Mouse (Mus musculus): ENCODE results near the gene Inpp4b. TPM values are rescaled to one million over a fixed set of nuclear protein-coding genes. Genes with fewer than 3 reads are reported as not detected.

Inpp4b gene
- polyA plus RNA-seq, 1 experiment: not detected

DNA sequence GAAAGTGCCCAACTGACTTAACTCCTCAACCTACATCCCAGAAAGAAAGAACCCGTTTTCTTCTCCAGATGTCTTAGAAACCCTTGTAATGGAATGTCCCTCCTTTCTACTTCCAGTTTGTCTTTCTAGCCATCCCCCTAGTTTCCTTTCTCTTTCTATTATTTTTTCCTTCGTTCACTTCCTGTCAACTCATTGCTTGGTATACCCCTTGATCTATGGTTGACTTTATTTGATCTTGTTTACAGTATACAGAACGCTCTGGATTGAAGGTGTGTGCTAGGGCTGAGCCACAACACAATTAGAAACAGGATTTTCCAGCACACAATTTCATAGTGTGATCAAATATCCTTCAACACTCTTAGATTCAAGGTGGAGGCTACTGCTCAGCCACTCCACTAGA is 400.7 kb downstream of the Inpp4b start:
- TF ChIP-seq POLR2A (IDR thresholded peaks at IDR 0.05; ENCODE audit: insufficient read depth, low read depth, low read length): no peak
- no peak for TF ChIP-seq CTCF (IDR thresholded peaks at IDR 0.05; ENCODE audit: insufficient read depth, low read depth, low read length)
- 87% methylated on average over 3 of the region's 3 CpGs for WGBS
- Histone ChIP-seq H3K27ac (ENCODE audit: insufficient read depth, low read depth, low read length) (no peak overlapping the region), H3K4me1 (ENCODE audit: control insufficient read depth, insufficient read depth, low read length) (no peaks in the 10 kb centered on the region), H3K4me3 (ENCODE audit: insufficient read depth, low read depth, low read length) (no peak overlapping the region)

DNA sequence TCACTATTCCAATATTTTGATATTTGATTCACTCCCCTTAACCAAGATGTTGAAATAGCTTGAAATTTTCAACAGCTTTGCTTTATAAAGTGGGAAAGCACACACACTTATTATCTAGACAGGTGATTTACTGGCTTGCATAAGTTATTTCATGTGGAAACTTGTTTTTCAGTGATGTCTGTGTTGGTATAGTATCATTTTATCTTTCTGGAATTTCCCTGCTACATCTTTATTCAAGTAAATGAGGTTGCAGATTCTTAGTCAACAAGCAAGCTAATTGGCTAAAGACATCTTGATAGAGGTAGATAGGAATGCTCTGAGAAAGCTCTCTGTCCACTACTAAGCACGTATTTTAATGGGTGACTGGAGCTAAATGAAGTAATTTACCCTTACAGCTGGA is 403.1 kb downstream of the Inpp4b start:
- 75% methylated on average over 1 of the region's 1 CpGs for WGBS
- Histone ChIP-seq H3K27ac (ENCODE audit: insufficient read depth, low read depth, low read length) (no peak overlapping the region), H3K4me3 (ENCODE audit: insufficient read depth, low read depth, low read length) (no peak overlapping the region), H3K4me1 (ENCODE audit: control insufficient read depth, insufficient read depth, low read length) (no peaks in the 10 kb centered on the region)
- TF ChIP-seq CTCF (IDR thresholded peaks at IDR 0.05; ENCODE audit: insufficient read depth, low read depth, low read length) (no peak), POLR2A (IDR thresholded peaks at IDR 0.05; ENCODE audit: insufficient read depth, low read depth, low read length) (no peak)

DNA sequence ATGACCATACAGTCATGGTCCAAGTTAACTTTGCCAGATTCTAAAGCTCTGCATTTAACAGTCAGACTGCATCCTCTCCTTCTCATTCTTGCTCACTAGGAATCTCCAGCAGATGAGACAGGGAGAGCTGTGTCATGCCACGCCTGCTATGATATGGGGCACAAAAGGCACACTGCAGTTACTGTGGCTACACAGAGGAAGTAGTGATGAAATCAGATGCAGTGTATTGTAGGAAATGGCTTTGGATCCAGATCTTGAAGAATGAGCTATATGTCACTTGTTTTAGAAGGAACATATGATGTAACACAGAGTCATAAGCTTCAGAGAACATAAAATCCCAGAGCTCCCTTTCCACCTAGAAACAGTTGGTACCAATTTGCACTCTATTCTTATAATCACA is 408.8 kb downstream of the Inpp4b start:
- no peak overlapping the region for H3K4me3 ChIP-seq (ENCODE audit: insufficient read depth, low read depth, low read length)
- H3K27ac ChIP-seq (ENCODE audit: insufficient read depth, low read depth, low read length): no peak overlapping the region
- no peaks in the 10 kb centered on the region for H3K4me1 ChIP-seq (ENCODE audit: control insufficient read depth, insufficient read depth, low read length)
- WGBS: 94% methylated on average over 1 of the region's 1 CpGs
- TF ChIP-seq POLR2A (IDR thresholded peaks at IDR 0.05; ENCODE audit: insufficient read depth, low read depth, low read length): no peak
- no peak for TF ChIP-seq CTCF (IDR thresholded peaks at IDR 0.05; ENCODE audit: insufficient read depth, low read depth, low read length)

DNA sequence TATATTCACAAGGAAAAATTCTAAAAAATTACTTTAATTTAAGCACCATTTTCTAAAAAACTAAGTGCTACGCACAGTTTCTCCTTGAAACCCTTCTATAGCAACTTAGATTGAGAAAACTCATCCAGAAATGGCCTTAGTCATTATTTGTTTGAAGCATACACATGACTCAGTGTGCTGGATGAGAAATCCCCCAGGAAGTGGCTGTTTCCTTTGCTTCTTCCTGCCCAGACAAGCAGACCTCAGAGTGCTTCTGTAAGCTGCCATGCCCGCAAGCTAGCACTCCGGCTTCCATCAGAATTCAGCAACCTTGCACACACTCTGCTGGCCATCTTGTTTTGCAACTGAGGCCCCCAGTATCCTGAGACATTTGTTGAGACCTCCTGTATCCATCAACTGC is 414.3 kb downstream of the Inpp4b start:
- H3K27ac ChIP-seq (ENCODE audit: insufficient read depth, low read depth, low read length): no peak overlapping the region
- H3K4me3 ChIP-seq (ENCODE audit: insufficient read depth, low read depth, low read length): no peak overlapping the region
- WGBS: 93% methylated on average over 3 of the region's 3 CpGs
- no peak for TF ChIP-seq POLR2A (IDR thresholded peaks at IDR 0.05; ENCODE audit: insufficient read depth, low read depth, low read length)
- TF ChIP-seq CTCF (IDR thresholded peaks at IDR 0.05; ENCODE audit: insufficient read depth, low read depth, low read length): no peak
- no peaks in the 10 kb centered on the region for H3K4me1 ChIP-seq (ENCODE audit: control insufficient read depth, insufficient read depth, low read length)

DNA sequence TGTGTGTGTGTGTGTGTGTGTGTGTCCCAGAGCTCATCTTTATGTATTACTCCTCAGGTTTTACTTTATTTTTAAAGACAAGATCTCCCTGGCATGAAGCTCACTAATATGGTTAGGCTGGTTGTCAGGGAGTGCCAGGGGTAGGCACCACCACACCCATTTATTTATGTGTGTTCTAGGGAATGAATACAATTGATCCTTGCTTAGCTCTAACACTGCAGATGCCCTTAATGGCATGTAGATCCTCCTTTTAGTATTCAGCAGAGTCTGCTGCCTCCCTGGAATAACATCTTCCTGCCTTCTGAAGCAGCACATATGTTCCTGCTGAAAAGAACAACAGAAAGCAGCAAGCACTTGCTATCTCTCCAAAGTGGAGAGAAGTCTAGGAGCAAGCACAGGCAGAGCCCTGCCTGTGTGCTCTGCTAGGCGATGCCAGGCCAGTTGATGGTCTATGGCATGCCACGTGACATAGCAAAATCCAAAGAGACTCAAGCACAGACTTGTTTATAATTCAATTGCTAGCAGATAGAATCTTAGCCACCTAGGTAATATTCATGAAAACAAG is 415.3 kb downstream of the Inpp4b start:
- WGBS: 90% methylated on average over 2 of the region's 2 CpGs
- TF ChIP-seq POLR2A (IDR thresholded peaks at IDR 0.05; ENCODE audit: insufficient read depth, low read depth, low read length) (no peak), CTCF (IDR thresholded peaks at IDR 0.05; ENCODE audit: insufficient read depth, low read depth, low read length) (no peak)

GRCm38 (mm10) chr8:81761466-81761865 is 419.1 kb downstream of the Inpp4b start:
- no peak overlapping the region for H3K27ac ChIP-seq (ENCODE audit: insufficient read depth, low read depth, low read length)
- no peak overlapping the region for H3K4me3 ChIP-seq (ENCODE audit: insufficient read depth, low read depth, low read length)
- no peak for TF ChIP-seq CTCF (IDR thresholded peaks at IDR 0.05; ENCODE audit: insufficient read depth, low read depth, low read length)
- TF ChIP-seq POLR2A (IDR thresholded peaks at IDR 0.05; ENCODE audit: insufficient read depth, low read depth, low read length): no peak
- 93% methylated on average over 4 of the region's 4 CpGs for WGBS
- no peaks in the 10 kb centered on the region for H3K4me1 ChIP-seq (ENCODE audit: control insufficient read depth, insufficient read depth, low read length)

More for the DNA sequence above, 415.3 kb downstream of the Inpp4b start:
- Histone ChIP-seq H3K27ac (ENCODE audit: insufficient read depth, low read depth, low read length) (no peak overlapping the region), H3K4me1 (ENCODE audit: control insufficient read depth, insufficient read depth, low read length) (no peaks in the 10 kb centered on the region), H3K4me3 (ENCODE audit: insufficient read depth, low read depth, low read length) (no peak overlapping the region)

GRCm38 (mm10) chr8:81766033-81766432 is 423.7 kb downstream of the Inpp4b start:
- Histone ChIP-seq H3K4me3 (ENCODE audit: insufficient read depth, low read depth, low read length) (no peak overlapping the region), H3K4me1 (ENCODE audit: control insufficient read depth, insufficient read depth, low read length) (peaks cover 9% of the 10 kb centered on the region), H3K27ac (ENCODE audit: insufficient read depth, low read depth, low read length) (no peak overlapping the region)
- TF ChIP-seq POLR2A (IDR thresholded peaks at IDR 0.05; ENCODE audit: insufficient read depth, low read depth, low read length) (no peak), CTCF (IDR thresholded peaks at IDR 0.05; ENCODE audit: insufficient read depth, low read depth, low read length) (no peak)
- 93% methylated on average over 5 of the region's 5 CpGs for WGBS

GRCm38 (mm10) chr8:81767411-81768312 is 425.3 kb downstream of the Inpp4b start:
- 30% methylated on average over 12 of the region's 12 CpGs for WGBS
- no peak overlapping the region for H3K4me3 ChIP-seq (ENCODE audit: insufficient read depth, low read depth, low read length)

GRCm38 (mm10) chr8:81768313-81768675 is 425.9 kb downstream of the Inpp4b start:
- H3K4me1 ChIP-seq (ENCODE audit: control insufficient read depth, insufficient read depth, low read length): peaks cover 9% of the 10 kb centered on the region
- no peak overlapping the region for H3K27ac ChIP-seq (ENCODE audit: insufficient read depth, low read depth, low read length)
- H3K4me3 ChIP-seq (ENCODE audit: insufficient read depth, low read depth, low read length): no peak overlapping the region
- 61% methylated on average over 2 of the region's 2 CpGs for WGBS
- TF ChIP-seq POLR2A (IDR thresholded peaks at IDR 0.05; ENCODE audit: insufficient read depth, low read depth, low read length): no peak
- no peak for TF ChIP-seq CTCF (IDR thresholded peaks at IDR 0.05; ENCODE audit: insufficient read depth, low read depth, low read length)

More at GRCm38 (mm10) chr8:81767411-81768312, 425.3 kb downstream of the Inpp4b start:
- Histone ChIP-seq H3K4me1 (ENCODE audit: control insufficient read depth, insufficient read depth, low read length) (peaks cover 9% of the 10 kb centered on the region), H3K27ac (ENCODE audit: insufficient read depth, low read depth, low read length) (peak overlapping the region; percentile 26)
- no peak for TF ChIP-seq POLR2A (IDR thresholded peaks at IDR 0.05; ENCODE audit: insufficient read depth, low read depth, low read length)
- no peak for TF ChIP-seq CTCF (IDR thresholded peaks at IDR 0.05; ENCODE audit: insufficient read depth, low read depth, low read length)

Data from olfactory bulb, adult 2 months (tissue).